Mouse (Mus musculus): ENCODE measurements at regions not wholly inside any gene's neighbourhood (a gene's known extent, or its start where the extent isn't known, plus 50 kb on each side); places are given as distances from the start of the nearest gene placed in this dataset.

DNA sequence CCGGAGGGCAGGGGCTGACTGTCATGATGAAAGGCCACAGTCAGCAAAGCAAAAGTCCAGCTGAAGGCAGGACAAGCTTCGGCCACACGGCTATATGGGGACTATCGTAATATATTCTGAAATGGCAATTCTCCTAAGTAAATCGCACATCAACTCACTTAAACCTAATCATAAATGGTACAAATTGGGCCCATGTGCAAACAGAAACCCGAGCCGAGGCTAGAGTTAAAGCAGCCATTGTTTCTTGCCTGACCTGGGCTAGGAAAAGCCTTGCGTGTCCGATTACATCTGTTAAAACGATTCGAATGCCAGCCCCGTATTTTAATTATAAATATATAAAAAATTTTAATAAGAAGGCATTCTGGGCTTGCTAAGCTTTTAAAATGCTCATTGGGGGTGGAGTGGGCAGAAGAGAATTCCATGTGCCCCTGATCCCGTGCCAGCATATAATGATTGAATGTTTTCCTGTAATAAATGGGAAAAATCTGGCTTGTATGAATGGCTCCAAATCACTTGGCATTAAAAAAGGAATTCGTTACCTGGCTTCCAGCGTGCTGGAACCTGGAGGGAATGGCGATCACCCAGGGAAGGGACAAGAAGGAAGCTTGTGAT, 552.7 kb upstream of the Mgmt start:
- Histone ChIP-seq H3K36me3 (ENCODE audit: control insufficient read depth, insufficient read depth) (no peaks in the 10 kb centered on the region), H3K27me3 (ENCODE audit: control insufficient read depth, insufficient read depth, insufficient read length) (no peaks in the 10 kb centered on the region), H3K79me2 (ENCODE audit: control insufficient read depth, insufficient read depth) (no peaks in the 10 kb centered on the region), H3K4me2 (ENCODE audit: low read depth) (no peak overlapping the region), H3ac (ENCODE audit: control insufficient read depth, insufficient read length) (no peak overlapping the region), H3K4me3 (no peak overlapping the region)
- no peak for TF ChIP-seq SRF (IDR thresholded peaks at IDR 0.05; ENCODE audit: control insufficient read depth, insufficient read length, low read depth)
- TF ChIP-seq REST (IDR thresholded peaks at IDR 0.05; ENCODE audit: insufficient read depth, insufficient read length), result no peak
- TF ChIP-seq TCF3 (IDR thresholded peaks at IDR 0.05; ENCODE audit: insufficient read length, low read depth), result no peak
- TF ChIP-seq USF1 (IDR thresholded peaks at IDR 0.05; ENCODE audit: low read depth), result no peak

DNA sequence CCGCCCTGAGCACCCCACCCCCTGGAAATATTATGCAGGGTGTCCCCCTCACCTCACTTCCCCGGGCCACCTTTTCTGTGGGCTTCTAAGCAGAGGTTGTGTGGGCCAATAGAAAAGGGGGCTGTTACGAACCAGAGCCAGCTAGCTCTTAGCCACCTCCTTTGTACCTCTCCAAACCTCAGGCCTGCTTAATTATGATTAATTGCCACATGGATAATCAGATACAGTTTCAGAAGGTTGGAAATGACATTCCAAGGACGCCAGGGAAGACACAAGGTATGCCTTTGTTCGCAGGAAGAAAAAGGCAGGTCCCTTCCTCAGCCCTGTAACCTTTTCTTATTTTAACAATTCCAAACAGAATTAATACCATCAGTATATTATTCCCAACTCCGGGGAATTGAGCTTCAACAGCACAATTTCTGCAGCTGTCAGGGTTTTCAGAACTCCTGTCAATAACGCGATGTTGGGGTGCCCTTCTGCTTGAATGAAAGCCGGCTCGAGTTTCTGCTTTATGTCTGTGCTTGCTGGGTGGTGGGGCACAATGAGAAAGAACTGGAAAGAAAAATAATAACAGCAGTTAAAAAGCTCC, 552.1 kb upstream of the Mgmt start:
- H3K36me3 ChIP-seq (ENCODE audit: control insufficient read depth, insufficient read depth), result no peaks in the 10 kb centered on the region
- no peak overlapping the region for H3ac ChIP-seq (ENCODE audit: control insufficient read depth, insufficient read length)
- H3K4me2 ChIP-seq (ENCODE audit: low read depth), result no peak overlapping the region
- H3K79me2 ChIP-seq (ENCODE audit: control insufficient read depth, insufficient read depth), result no peaks in the 10 kb centered on the region
- no peak overlapping the region for H3K4me3 ChIP-seq
- no peaks in the 10 kb centered on the region for H3K27me3 ChIP-seq (ENCODE audit: control insufficient read depth, insufficient read depth, insufficient read length)
- TF ChIP-seq MYOG (IDR thresholded peaks at IDR 0.05; ENCODE audit: control insufficient read depth in 1 of 3, insufficient read depth in 1 of 3, insufficient read length in 2 of 3, low read depth in 2 of 3) (no peak), REST (IDR thresholded peaks at IDR 0.05; ENCODE audit: insufficient read depth, insufficient read length) (no peak), SRF (IDR thresholded peaks at IDR 0.05; ENCODE audit: control insufficient read depth, insufficient read length, low read depth) (no peak), MYOD1 (IDR thresholded peaks at IDR 0.05; ENCODE audit: control insufficient read depth in 1 of 3, insufficient read length in 2 of 3, low read depth in 2 of 3) (no peak), E2F4 (IDR thresholded peaks at IDR 0.05; ENCODE audit: insufficient read depth) (no peak), TCF12 (IDR thresholded peaks at IDR 0.05; ENCODE audit: insufficient read depth, poor library complexity, severe bottlenecking) (no peak)

- Histone ChIP-seq H3K4me3 (no peak overlapping the region), H3K27me3 (ENCODE audit: control insufficient read depth, insufficient read depth, insufficient read length) (no peaks in the 10 kb centered on the region), H3K79me2 (ENCODE audit: control insufficient read depth, insufficient read depth) (no peaks in the 10 kb centered on the region), H3K4me2 (ENCODE audit: low read depth) (no peak overlapping the region), H3K36me3 (ENCODE audit: control insufficient read depth, insufficient read depth) (no peaks in the 10 kb centered on the region), H3ac (ENCODE audit: control insufficient read depth, insufficient read length) (no peak overlapping the region)
- TF ChIP-seq MAX (IDR thresholded peaks at IDR 0.05; ENCODE audit: low read depth), result no peak
- TF ChIP-seq USF1 (IDR thresholded peaks at IDR 0.05; ENCODE audit: low read depth), result no peak
- no peak for TF ChIP-seq MYOD1 (IDR thresholded peaks at IDR 0.05; ENCODE audit: control insufficient read depth in 1 of 3, insufficient read length in 2 of 3, low read depth in 2 of 3)
- no peak for TF ChIP-seq POLR2AphosphoS2 (IDR thresholded peaks at IDR 0.05; ENCODE audit: insufficient read length, low read depth)
These were observed 551.6 kb upstream of the Mgmt start for GRCm38 (mm10) chr7:136342822-136343221.

DNA sequence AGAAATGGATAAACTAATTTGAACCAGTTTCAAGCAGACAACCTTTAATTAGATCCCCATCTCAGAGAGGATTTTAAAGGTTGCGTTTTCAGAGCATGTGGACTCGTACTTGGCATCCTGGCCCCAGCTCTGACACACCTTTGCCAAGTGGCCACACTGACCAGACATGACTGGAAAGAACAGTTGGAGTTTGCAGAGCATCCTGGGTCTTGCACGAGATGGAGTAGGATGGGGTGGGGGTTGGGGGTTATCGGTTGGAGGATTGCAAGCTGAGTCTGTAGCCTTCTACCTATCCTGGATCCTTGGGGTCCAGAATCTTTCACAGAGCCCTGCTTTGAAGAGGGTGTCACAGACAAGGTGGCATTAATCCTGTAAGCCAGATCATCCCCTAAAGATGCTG, 550.9 kb upstream of the Mgmt start:
- no peaks in the 10 kb centered on the region for H3K79me2 ChIP-seq (ENCODE audit: control insufficient read depth, insufficient read depth)
- TF ChIP-seq POLR2AphosphoS2 (IDR thresholded peaks at IDR 0.05; ENCODE audit: insufficient read length, low read depth) (no peak), POLR2A (IDR thresholded peaks at IDR 0.05; ENCODE audit: insufficient read length, low read depth) (no peak), MAX (IDR thresholded peaks at IDR 0.05; ENCODE audit: low read depth) (no peak), MYOG (IDR thresholded peaks at IDR 0.05; ENCODE audit: control insufficient read depth in 1 of 3, insufficient read depth in 1 of 3, insufficient read length in 2 of 3, low read depth in 2 of 3) (no peak), TCF3 (IDR thresholded peaks at IDR 0.05; ENCODE audit: insufficient read length, low read depth) (no peak), TCF12 (IDR thresholded peaks at IDR 0.05; ENCODE audit: insufficient read depth, poor library complexity, severe bottlenecking) (no peak), SRF (IDR thresholded peaks at IDR 0.05; ENCODE audit: control insufficient read depth, insufficient read length, low read depth) (no peak), MYOD1 (IDR thresholded peaks at IDR 0.05; ENCODE audit: control insufficient read depth in 1 of 3, insufficient read length in 2 of 3, low read depth in 2 of 3) (no peak), CEBPB (IDR thresholded peaks at IDR 0.05; ENCODE audit: insufficient read depth, poor library complexity, severe bottlenecking) (no peak), REST (IDR thresholded peaks at IDR 0.05; ENCODE audit: insufficient read depth, insufficient read length) (no peak)
- H3K4me3 ChIP-seq, result no peak overlapping the region
- no peaks in the 10 kb centered on the region for H3K27me3 ChIP-seq (ENCODE audit: control insufficient read depth, insufficient read depth, insufficient read length)
- H3K4me2 ChIP-seq (ENCODE audit: low read depth), result no peak overlapping the region
- H3K36me3 ChIP-seq (ENCODE audit: control insufficient read depth, insufficient read depth), result no peaks in the 10 kb centered on the region
- no peak overlapping the region for H3ac ChIP-seq (ENCODE audit: control insufficient read depth, insufficient read length)

DNA sequence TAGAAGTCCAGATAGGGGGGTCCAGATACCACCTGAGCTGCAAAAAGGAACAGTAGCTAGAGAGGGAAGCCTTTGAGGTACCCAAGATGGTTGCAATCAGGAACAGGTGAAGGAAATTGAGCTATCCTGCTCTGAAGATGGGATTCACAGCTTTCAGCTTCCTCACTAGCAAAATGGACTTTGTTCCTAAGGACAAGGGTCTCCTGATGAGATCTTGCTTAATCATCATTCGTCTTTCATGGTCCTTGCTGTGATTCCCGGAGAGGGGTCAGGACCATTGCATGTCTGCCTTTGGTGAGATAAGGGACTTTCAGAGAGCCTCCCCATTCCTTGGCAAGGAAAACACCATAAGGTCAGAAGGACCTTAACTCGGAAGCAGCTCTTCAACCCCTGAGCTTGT, 549.4 kb upstream of the Mgmt start:
- Histone ChIP-seq H3K4me3 (no peak overlapping the region), H3K27me3 (ENCODE audit: control insufficient read depth, insufficient read depth, insufficient read length) (no peaks in the 10 kb centered on the region), H3ac (ENCODE audit: control insufficient read depth, insufficient read length) (no peak overlapping the region), H3K36me3 (ENCODE audit: control insufficient read depth, insufficient read depth) (no peaks in the 10 kb centered on the region), H3K79me2 (ENCODE audit: control insufficient read depth, insufficient read depth) (no peaks in the 10 kb centered on the region), H3K4me2 (ENCODE audit: low read depth) (no peak overlapping the region)
- TF ChIP-seq SRF (IDR thresholded peaks at IDR 0.05; ENCODE audit: control insufficient read depth, insufficient read length, low read depth), result no peak
- TF ChIP-seq POLR2AphosphoS2 (IDR thresholded peaks at IDR 0.05; ENCODE audit: insufficient read length, low read depth), result no peak
- no peak for TF ChIP-seq MAX (IDR thresholded peaks at IDR 0.05; ENCODE audit: low read depth)
- no peak for TF ChIP-seq CEBPB (IDR thresholded peaks at IDR 0.05; ENCODE audit: insufficient read depth, poor library complexity, severe bottlenecking)
- TF ChIP-seq REST (IDR thresholded peaks at IDR 0.05; ENCODE audit: insufficient read depth, insufficient read length), result no peak
- no peak for TF ChIP-seq MYOD1 (IDR thresholded peaks at IDR 0.05; ENCODE audit: control insufficient read depth in 1 of 3, insufficient read length in 2 of 3, low read depth in 2 of 3)
- TF ChIP-seq TCF12 (IDR thresholded peaks at IDR 0.05; ENCODE audit: insufficient read depth, poor library complexity, severe bottlenecking), result no peak
- no peak for TF ChIP-seq USF1 (IDR thresholded peaks at IDR 0.05; ENCODE audit: low read depth)
- TF ChIP-seq E2F4 (IDR thresholded peaks at IDR 0.05; ENCODE audit: insufficient read depth), result no peak
- TF ChIP-seq MYOG (IDR thresholded peaks at IDR 0.05; ENCODE audit: control insufficient read depth in 1 of 3, insufficient read depth in 1 of 3, insufficient read length in 2 of 3, low read depth in 2 of 3), result no peak
- TF ChIP-seq POLR2A (IDR thresholded peaks at IDR 0.05; ENCODE audit: insufficient read length, low read depth), result no peak
- TF ChIP-seq TCF3 (IDR thresholded peaks at IDR 0.05; ENCODE audit: insufficient read length, low read depth), result no peak

Data from myocyte (in vitro differentiated cells).